Mouse (Mus musculus) G1E (cell line): ENCODE data around the gene Pigw. TPM values are rescaled to one million over a fixed set of nuclear protein-coding genes. Genes with fewer than 3 reads are reported as not detected.
A peak's percentile ranks its signal among the peaks of the same experiment; 100 is the strongest.

Experiments
- ATAC-seq: 2 replicates; pipeline ENCODE4 v1.8.0; 2016; ENCODE audit warnings: mild to moderate bottlenecking; ENCODE audit not compliant: insufficient number of reproducible peaks, poor library complexity, low FRiP score, severe bottlenecking; ENCODE audit errors: extremely low read depth
- DNase-seq: peaks from one replicate; pipeline ENCODE4 v3.0.0; 2012; ENCODE audit warnings: low spot score
- H3K27me3 ChIP-seq: 2 replicates; pipeline ENCODE4 v1.6.1; 2012; ENCODE audit warnings: mild to moderate bottlenecking, low read length, inconsistent platforms; ENCODE audit not compliant: insufficient read depth
- H3K36me3 ChIP-seq: replicated peaks from 2 replicates; pipeline ENCODE3; 2012; ENCODE audit warnings: mild to moderate bottlenecking, inconsistent platforms
- H3K4me1 ChIP-seq: 2 replicates; pipeline ENCODE4 v1.6.1; 2012; ENCODE audit warnings: low read depth, low read length, inconsistent platforms, mixed read lengths; ENCODE audit not compliant: insufficient read depth
- H3K4me3 ChIP-seq: 2 replicates; pipeline ENCODE4 v1.5.1; 2012; ENCODE audit warnings: low read depth, mild to moderate bottlenecking, inconsistent platforms, low read length, moderate library complexity, mixed read lengths
- H3K9me3 ChIP-seq: replicated peaks from 2 replicates; pipeline ENCODE4 v1.6.1; 2012; ENCODE audit warnings: inconsistent platforms
- CTCF ChIP-seq: IDR thresholded peaks from 2 replicates; pipeline ENCODE4 v1.5.1; 2012; ENCODE audit warnings: low read depth, low read length, inconsistent platforms, mixed read lengths
- GATA1 ChIP-seq: IDR thresholded peaks from 2 replicates; pipeline ENCODE4 v1.6.1; 2012; ENCODE audit warnings: borderline replicate concordance, low read length, inconsistent platforms, mixed read lengths
- GATA2 ChIP-seq: IDR thresholded peaks from 2 replicates; pipeline ENCODE4 v1.6.1; 2012; ENCODE audit warnings: low read depth, low read length, inconsistent platforms, borderline replicate concordance
- POLR2AphosphoS5 ChIP-seq: IDR thresholded peaks from 2 replicates; pipeline ENCODE4 v1.6.1; 2012; ENCODE audit warnings: low read depth, low read length, inconsistent platforms; ENCODE audit not compliant: insufficient replicate concordance
- TAL1 ChIP-seq: conservative IDR thresholded peaks from 2 replicates; pipeline ENCODE4 v1.6.1; 2012; ENCODE audit warnings: low read depth, low read length, inconsistent platforms, mixed read lengths
- polyA plus RNA-seq: library from polyadenylated mRNA; stranded (reverse); fragments of >175 nt; gene quantifications from 2 replicates; pipeline ENCODE4 v1.2.3, GENCODE M21; 2012
- total RNA-seq, 2 experiments: library from RNA; stranded (forward) in 1 of 2; stranded (reverse) in 1 of 2; fragments of 200-1000 nt in 1 of 2; fragments of >200 nt in 1 of 2; fragmentation: Nextera tagmentation in 1 of 2; gene quantifications; 2 replicates each; pipeline ENCODE4 v1.2.3; 2014 to 2017

Gene Pigw
- total and polyA plus RNA-seq, 3 experiments = 3.4 to 19.3 (median 11.4) TPM

DNA sequence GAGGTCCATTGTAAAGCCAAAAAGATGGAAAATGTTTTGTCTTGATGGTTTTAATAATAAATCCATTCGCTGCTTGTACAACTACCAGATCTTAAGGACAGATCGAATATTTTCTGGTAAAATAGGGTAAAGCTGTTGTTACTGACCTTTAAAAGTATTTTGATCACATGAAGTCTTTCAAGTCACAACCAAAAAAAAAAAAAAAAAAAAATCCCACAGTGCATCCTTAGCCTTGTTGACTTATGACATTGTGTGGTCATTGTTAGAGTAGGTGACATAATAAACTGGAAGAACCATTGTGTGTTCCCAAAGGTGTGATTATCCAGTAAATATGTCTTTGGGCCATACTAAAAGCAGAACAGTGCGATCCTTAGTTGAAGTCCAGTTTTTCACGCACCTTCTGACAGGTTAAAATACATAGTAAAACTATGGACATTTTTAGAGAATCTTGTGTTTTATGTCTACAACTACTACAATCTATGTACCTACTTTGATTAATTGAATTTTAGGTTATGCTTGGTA, 8.5 kb downstream of the Pigw start:
- ATAC-seq (no peak), DNase-seq (no peak)
- Histone ChIP-seq H3K27me3 (no peaks in the 10 kb centered on the region), H3K4me3 (peak overlapping the region; percentile 97), H3K9me3 (no peaks in the 10 kb centered on the region), H3K36me3 (peaks cover 31% of the 10 kb centered on the region), H3K4me1 (peaks cover 31% of the 10 kb centered on the region)
- no peak for TF ChIP-seq CTCF
- no peak for TF ChIP-seq TAL1

DNA sequence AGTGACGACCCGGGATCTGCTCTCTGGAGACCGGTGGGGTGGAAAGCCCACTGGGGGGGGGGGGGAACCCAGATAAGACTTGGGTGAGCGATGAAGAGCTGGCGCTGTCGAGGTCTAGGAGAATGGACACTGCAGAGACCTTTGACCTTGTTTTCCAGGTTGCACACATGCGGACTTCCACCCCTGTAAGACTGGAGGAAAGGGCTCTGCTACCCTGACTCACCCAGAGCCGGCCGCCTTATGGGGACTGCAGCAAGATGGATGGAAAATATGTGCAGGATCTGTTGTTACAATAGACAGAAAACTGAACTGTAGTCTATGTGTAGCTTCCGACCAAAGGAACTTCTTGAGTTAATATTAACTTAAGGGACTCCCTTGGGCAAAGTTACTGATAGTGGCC, 9.0 kb downstream of the Pigw start:
- no peaks in the 10 kb centered on the region for H3K27me3 ChIP-seq
- TF ChIP-seq GATA1 (no peak), TAL1 (no peak), CTCF (no peak), GATA2 (no peak), POLR2AphosphoS5 (no peak)
- peaks cover 30% of the 10 kb centered on the region for H3K36me3 ChIP-seq
- H3K4me1 ChIP-seq = peaks cover 33% of the 10 kb centered on the region
- H3K4me3 ChIP-seq = peak overlapping the region; percentile 97
- ATAC-seq (no peak), DNase-seq (no peak)
- H3K9me3 ChIP-seq = no peaks in the 10 kb centered on the region

DNA sequence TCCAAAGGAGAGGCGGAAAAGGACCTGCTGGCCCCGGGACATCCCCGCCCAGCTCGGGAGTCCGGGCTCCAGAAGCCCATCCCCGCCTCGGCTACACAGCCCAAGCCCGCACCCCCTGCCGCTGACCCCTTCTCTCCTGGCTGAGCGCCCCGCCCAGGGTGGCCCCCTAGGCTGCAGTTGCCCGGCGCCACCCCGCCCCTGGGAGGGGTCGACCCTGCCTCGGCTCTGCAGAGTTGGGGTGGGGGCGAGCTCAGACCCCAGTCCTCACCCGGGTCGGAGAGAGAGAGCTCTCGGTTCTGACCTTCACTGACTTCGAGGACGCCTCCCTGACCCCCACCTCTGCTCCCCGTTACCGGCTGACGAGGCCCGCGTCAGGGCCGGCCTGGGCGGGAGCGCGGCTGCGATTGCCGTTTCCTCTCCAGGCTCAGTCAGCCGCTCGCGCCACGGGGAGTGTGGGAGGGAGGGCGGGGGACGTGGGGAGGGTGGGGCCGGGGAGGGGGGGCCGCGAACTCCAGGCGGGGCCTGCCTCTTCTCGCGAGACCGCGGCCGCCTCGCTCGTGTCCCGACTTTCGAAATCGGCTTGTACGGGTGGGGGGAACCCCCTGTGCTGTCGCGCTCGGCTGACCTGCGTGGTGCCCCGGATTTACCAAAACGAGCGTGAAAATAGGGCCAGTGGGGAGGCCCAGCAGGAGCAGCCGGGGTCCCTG, 9.6 kb downstream of the Pigw start, which contains the start of gene Ggnbp2:
Gene Ggnbp2 (minus strand): TSS at position 481 of the 707 bp plus-strand sequence.
- H3K4me1 ChIP-seq = peaks cover 38% of the 10 kb centered on the region
- peak; percentile 85 for DNase-seq
- H3K9me3 ChIP-seq = no peaks in the 10 kb centered on the region
- peaks cover 29% of the 10 kb centered on the region for H3K36me3 ChIP-seq
- no peaks in the 10 kb centered on the region for H3K27me3 ChIP-seq
- peak; percentile 18; the same call in 1 of the 2 replicates for ATAC-seq
- no peak for TF ChIP-seq GATA1
- TF ChIP-seq GATA2 = no peak
- no peak for TF ChIP-seq TAL1
- no peak for TF ChIP-seq CTCF
- no peak for TF ChIP-seq POLR2AphosphoS5
- peak within 1 kb of the TSS; percentile 97 for H3K4me3 ChIP-seq

DNA sequence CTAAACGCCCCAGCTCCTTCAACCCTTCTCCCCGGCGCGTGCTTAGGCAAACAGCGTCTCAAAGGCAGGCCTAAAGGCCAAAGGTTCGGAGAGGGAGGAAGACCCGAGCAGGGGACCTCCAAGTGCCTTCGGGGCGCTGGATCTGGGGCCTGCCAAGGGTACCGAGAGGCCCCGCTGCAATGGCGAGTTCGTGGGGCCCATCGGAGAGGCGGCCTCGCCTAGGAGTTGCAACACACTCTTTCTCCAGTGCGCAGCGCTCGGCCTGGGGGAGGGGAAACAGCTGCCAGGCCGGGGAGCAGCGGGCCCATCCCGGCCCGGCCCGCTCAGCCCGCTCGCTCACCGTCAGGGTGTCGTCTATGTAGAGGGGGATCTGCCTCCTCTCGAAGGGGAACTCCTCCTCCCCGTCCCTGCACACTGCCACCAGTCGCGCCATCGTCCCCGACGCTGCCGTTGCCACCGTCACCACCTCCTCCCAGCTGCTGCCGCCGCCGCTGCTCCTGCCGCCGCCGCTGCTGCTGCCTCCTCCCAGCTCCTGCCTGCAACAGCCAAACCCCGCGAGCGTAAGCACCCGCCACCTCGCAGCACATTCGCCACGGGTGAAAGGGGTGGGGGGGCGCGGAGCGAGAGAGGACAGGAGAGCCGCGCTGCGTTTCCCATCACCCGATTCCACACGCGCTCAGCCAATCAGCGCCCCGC, 10.4 kb downstream of the Pigw start:
- peaks cover 44% of the 10 kb centered on the region for H3K4me1 ChIP-seq

DNA sequence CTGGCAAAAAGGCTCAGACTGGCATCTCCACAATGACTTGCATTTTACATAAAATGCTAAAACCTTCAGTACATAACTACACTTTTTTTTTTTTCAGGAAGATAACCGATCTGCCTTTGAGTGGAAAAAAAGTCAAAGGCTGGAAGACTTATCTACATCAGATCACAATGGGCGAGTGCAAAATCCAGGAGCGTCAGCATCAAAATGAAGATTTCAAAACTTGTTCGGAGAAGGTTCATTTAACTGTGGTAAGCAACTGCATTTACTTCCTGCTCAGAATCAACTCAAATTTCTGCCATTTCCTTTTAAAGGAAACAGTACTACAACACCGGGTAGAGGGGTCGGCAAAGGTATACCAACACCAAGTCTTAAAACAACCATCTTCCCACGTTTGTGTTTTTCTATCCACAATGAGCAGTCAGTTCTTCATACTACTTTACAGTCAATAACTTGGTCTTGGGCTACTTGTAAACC, 11.3 kb downstream of the Pigw start:
- H3K4me3 ChIP-seq = peak overlapping the region; percentile 97
- peaks cover 47% of the 10 kb centered on the region for H3K4me1 ChIP-seq
- H3K36me3 ChIP-seq = peaks cover 28% of the 10 kb centered on the region
- no peak for ATAC-seq
- H3K27me3 ChIP-seq = no peaks in the 10 kb centered on the region
- no peaks in the 10 kb centered on the region for H3K9me3 ChIP-seq
- DNase-seq = no peak
- TF ChIP-seq TAL1 = no peak
- no peak for TF ChIP-seq CTCF
- TF ChIP-seq POLR2AphosphoS5 = no peak
- TF ChIP-seq GATA2 = no peak
- TF ChIP-seq GATA1 = no peak

More for the DNA sequence above, 10.4 kb downstream of the Pigw start:
- H3K36me3 ChIP-seq = peaks cover 29% of the 10 kb centered on the region
- H3K27me3 ChIP-seq = no peaks in the 10 kb centered on the region
- H3K9me3 ChIP-seq = no peaks in the 10 kb centered on the region
- DNase-seq (peak; percentile 78), ATAC-seq (peak; percentile 68)
- TF ChIP-seq TAL1 = no peak
- no peak for TF ChIP-seq GATA2
- TF ChIP-seq POLR2AphosphoS5 = no peak
- no peak for TF ChIP-seq CTCF
- no peak for TF ChIP-seq GATA1
- H3K4me3 ChIP-seq = peak overlapping the region; percentile 97

DNA sequence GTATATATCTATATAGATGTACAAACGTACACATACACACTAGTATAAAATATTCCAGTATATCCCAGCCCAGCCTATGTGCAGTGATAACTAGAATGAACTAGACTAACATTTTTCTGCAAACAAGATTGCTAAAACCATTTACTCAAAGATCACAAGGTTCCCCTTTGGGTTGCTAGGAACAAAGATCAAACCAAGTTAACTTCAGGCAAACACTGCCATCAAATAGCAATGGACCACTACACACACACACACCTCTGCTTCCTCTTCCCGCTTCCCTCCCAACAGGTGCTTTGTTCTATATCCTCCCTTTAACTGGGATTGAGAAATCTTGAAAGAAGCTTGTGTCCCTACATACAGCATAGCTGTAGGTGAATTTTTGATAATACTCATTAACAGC, 12.5 kb downstream of the Pigw start:
- DNase-seq = no peak
- no peak for ATAC-seq
- no peaks in the 10 kb centered on the region for H3K9me3 ChIP-seq
- H3K27me3 ChIP-seq = no peaks in the 10 kb centered on the region
- peaks cover 46% of the 10 kb centered on the region for H3K4me1 ChIP-seq
- peaks cover 36% of the 10 kb centered on the region for H3K36me3 ChIP-seq
- TF ChIP-seq POLR2AphosphoS5 (no peak), CTCF (no peak), GATA2 (no peak), TAL1 (no peak), GATA1 (no peak)
- H3K4me3 ChIP-seq = peak overlapping the region; percentile 60
